Mouse (Mus musculus): Measurements from ENCODE around the gene Lama5. TPM values are rescaled to one million over a fixed set of nuclear protein-coding genes. Genes with fewer than 3 reads are reported as not detected.
"Not testable (repeated sequence)": the region's sequence is repeated elsewhere in the genome, so short reads cannot be mapped to it uniquely, and the experiment has no call there.

Lama5 gene
- total RNA-seq (2022), result 10 to 100 TPM; 10.8 to 16.5 (median 13.8) TPM

DNA sequence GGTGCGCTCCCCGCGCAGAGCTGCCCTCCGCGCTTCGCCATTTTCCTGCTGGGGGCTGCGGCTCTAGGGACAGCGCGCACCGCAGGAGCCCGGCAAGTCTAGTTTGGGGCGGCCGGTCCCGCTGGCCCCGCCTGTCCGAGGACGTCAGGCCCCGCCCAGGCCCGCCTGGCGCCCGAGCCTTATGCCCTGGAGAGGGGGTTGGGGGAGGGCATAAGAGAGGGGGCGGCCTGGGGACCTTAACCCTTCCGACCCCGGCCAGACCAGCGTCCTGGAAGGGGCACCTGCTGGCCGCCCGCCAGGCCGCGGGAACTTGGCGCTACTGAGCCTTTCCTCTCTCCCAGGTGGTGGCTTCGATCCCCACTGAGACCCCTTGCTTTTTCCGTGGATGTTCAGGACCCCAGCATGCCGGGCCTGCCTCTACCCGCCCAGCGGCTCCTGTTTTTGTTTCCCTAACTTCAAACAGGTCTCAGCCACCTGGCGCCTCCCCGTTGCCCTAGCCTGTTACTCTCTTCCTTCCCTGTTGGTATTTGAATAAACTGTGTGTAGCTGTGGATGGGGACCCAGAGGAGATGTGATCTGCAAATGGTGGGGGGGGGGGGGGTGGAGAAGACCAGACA, at the start of gene Lama5:
Gene Lama5, minus strand, starts transcription at position 98 of the 617 bp plus-strand sequence.
- peak; percentile 54 to 59 for DNase-seq (ENCODE audit: low spot score in 2 of 2)

DNA sequence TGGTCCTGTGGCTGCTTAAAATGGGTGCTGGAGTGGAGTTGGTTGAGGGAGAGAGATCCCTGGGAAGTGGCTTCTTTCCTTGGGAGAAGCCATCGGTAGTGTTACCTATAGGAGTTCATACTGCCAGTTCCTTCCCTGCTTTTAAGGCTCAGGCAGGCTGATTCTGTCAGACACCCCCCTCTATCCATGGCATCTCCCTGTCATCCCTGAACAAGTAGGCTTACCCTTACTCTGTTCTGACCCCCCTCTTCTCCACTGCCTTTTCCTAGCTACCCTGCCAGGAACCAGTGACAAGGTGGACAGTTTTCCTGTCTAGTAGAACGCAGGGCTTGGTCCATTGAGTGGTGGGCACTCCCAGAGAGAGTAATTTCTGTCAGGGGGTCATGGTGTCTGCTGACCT, 48.9 kb upstream of the Lama5 start:
- DNase-seq (ENCODE audit: low spot score in 2 of 2), result no peak

DNA sequence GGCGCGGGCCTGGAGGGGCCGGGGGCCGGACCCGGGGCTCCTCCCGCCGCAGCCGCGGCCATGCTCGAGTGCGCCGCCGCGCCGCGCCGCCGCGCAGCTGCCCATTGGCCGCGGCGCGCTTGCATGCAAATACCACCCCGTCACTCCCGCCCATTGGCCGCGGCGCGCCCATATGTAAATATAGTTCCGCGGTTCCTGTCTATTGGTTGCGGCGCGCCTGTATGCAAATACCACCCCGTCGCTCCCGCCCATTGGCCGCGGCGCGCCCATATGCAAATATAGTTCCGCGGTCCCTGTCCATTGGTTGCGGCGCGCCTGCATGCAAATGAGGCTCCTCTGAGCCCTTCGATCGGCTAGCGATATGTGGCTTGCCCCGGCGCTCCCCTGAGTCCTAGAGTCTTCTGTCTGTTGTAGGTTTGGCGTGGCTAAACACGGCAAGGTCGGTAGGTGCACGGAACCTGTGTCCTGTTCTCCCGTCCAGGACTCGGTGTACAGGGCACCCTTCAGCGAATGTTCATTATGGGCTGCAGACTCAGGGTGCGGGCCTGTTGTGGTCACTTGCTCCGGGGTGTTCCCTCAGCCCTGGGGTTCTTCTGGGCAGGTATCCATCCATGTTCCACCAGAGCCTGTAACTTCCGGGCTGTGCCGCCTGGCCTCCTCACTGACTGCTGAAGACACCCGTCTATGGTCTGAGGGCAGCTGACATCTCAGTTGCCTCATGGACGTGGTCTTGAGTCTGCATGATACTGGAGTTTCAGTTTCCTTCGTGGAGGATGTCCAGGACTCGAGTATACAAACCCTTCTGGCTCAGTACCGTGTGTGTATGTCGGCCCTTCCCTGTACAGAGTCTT, 48.0 kb upstream of the Lama5 start, which contains the start of gene Cables2:
Gene Cables2, minus strand, starts transcription at position 103 of the 851 bp plus-strand sequence.
- DNase-seq (ENCODE audit: low spot score in 2 of 2), result peak; percentile 86 to 94

DNA sequence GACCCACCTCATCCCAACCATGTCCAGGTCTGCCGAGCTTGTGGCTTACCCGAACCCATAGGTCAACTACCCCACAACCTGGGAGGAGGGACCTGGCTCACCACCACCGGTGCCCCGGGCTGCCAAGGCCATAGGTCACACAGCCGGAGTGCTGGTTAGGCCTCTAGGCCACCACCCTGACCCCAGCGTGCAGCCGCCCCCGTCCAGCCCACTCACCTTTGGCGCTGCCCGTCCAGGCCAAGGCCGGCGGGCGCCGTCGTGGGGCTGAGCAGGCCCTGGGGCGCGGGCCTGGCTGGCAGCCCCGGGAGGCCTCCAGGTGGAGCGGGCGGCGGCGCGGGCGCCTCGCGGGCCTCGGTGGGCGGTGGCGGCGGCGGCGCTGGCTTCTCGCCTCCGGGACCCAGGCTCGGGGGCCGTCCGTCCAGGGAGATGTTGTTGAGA, 47.2 kb upstream of the Lama5 start:
- DNase-seq (ENCODE audit: low spot score in 2 of 2), result peak; percentile 38 to 57

DNA sequence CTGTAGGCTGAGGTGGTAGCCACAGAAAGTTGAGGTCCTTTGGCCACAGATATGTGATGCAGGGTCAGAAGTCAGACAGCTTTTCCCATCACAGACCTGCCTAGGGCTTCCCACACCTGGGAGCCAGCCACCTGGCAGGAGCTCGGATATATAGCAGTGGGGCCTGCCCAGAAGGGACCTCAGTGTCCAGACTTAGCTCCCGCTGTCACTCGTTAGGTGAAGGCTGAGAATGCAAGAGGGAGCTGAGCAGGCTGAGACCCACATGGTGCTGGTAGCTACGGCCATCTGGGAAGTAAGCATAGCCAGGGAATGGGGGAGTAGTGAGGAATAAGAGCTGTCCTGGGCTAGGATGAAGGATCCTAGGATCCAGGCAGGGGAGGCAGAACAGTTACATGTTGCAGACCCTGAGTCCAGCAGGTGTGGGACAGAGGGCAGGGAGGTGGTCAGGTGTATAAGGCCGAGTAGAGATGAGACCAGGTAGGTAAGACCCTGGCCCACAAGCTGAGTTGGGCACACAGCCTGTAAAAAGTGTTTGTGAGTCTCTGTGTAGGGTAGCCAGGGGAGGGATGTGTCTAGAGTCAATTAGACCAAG, 46.2 kb upstream of the Lama5 start:
- DNase-seq (ENCODE audit: low spot score in 2 of 2), result no peak

DNA sequence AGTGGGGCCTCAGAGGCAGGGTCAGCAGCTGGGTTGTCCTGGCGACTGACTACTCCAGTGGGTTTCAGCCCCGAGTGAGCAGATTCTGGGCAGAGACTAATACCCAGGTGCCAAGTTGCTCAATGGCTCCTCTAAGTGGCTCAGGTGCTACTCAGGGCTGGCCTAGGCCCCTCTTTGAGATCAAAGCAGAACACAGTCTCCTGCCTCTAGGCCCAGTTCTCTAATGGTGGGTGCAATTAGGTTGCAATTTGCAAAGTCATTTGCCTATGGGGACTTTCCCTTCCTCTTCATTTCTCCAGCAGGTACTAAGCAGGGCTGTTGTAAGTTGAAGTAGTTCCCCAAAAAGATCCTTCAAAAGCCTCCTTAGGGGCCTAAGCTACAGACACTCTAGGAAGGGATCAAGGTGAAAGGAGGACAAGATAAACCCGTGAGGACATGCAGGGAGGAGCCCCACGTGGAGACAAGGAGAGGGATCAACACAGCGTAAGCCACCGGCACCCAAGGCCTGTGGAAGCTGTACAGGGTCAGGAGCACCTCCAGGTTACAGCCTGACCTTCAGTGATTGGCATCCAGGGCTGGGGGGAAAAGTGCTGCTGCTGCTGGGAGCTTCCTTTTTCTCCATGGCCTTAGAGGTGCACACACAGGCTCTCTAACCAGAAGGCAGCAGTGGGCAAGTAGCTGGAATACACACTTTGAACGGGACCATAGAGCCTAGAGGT, 45.0 kb upstream of the Lama5 start:
- no peak for DNase-seq (ENCODE audit: low spot score in 2 of 2)

DNA sequence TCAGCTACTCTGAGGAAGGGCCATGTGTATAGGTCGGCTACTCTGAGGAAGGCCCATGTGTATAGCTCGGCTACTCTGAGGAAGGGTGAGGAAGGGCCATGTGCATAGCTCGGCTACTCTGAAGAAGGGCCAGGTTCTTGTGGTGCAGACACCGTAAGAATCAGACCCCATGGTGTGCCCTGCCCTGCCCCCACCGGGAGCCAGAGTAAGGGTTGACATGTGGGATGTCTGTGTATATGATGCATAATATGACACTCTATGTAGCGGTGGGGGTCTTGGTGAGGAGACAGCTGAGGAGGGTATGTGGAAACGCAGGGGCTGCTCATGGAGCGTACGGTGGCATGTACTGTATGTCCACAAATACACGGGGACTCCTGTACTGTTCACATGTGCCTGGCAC, 43.7 kb upstream of the Lama5 start:
- no peak for DNase-seq (ENCODE audit: low spot score in 2 of 2)

DNA sequence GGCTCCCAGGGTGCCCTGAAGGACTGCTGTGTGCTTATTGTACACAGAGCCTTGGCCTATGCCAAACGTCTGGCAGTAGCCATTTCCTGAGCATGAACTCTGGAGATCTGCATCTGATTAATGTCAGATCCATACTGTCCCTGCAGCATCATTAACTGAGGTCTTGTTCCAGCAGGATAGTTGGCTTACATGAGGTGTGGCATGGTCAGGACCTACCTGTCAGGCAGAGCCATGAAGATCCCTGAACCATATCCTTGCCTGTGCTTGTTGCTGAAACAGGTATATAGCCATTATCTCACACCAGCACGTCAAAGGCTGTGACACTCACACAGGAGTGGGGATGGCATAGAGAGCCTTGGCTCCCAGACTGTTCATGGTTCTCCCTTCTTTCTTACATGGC, 42.3 kb upstream of the Lama5 start:
- no peak for DNase-seq (ENCODE audit: low spot score in 2 of 2)

DNA sequence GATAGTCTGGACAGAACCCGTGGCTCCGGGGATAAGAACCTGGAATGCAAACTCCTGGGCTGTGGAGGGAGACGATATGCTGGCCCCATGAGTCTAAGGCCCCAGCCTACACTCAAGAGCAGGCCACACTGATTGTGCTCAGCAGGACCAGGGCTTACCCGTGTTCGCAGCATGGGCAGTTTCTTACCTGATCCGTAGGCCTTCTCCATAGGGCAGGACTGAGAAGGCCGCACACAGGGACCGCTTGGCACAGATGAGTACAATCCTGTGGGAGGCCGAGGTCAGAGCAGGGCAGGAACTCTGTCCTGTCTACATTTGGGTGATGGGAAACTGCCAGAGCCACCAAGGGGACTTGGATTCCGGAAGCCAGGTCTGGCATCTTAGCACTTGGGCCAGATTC, 37.2 kb upstream of the Lama5 start:
- DNase-seq (ENCODE audit: low spot score in 2 of 2), result no peak

DNA sequence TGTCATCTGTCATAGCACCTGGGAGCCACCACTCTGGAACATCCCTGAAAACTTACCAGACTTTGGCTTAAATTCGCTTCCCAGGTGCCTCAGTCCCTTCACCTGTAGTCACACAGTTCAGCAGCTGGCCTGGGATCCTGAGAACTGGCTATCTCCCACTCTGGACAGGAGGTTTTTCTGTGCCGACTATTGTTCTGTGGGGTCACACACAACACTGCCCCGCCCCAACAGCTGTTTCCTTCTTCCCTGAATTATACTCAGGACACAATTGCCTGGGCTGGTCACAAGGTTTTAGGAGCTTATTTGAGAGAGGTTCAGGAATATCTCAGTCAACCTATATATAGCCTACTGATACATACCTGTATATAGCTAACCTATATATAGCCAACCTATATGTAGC, 36.8 kb upstream of the Lama5 start:
- DNase-seq (ENCODE audit: low spot score in 2 of 2), result no peak

DNA sequence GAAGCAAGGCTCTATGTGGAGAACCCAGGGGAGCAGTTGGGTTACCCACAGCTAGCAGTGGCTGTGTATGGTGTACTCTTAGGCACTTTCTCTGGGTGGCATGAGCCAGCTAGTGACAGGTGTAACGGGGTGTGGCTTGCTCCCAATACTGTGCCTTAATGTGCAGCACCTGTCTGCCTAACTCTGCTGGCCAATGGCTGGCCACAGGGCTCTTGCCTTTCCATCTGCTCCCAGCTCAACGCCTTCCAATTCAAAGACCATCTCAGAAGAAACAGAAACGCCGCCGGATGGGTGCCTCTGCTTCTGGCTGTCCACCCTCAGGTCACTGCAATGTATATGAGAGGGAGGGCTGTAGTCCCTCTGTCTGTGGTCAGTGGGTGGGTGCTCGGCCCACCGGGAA, 36.2 kb upstream of the Lama5 start:
- no peak for DNase-seq (ENCODE audit: low spot score in 2 of 2)

DNA sequence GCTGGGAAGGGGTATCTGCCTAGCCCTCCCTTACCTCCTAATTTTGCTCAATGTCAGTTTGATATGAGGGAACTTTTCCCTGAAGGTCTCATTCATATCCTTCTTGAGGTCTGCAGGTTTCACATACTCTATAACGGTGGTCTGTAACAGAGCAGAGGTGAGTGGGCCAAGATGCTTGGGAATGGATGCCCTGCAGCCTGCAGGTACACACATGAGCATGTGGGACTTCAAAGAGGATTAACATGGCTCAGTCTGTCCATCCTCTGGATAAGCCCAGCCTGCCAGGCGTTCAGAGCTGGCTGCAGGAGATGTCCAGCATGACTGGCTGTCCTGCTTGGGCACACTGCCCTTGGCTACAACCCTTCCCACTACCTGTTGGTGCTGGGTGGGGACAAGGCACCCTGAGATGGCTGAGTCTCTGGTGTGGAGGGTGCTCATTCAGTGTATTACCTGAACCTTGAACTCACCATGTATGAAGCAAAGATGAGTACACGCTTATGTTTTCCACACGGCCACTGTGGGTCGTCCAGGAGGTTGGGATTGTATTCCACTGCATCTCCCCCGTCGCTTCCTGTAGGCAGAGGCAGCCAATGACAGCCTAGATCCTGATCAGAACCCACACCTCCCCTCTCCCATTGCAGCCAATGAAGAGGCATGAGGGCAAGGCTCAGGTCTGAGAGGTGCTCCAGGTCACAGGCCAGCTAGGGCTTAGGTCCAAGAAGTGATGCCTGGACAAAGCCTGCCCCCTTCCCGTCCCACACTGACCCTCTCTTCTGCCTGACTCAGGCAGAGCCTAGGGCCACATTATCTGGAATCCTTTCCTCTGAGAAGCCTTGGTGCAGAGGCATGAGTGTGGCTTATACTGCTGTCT, 35.2 kb upstream of the Lama5 start:
- DNase-seq (ENCODE audit: low spot score in 2 of 2), result no peak

DNA sequence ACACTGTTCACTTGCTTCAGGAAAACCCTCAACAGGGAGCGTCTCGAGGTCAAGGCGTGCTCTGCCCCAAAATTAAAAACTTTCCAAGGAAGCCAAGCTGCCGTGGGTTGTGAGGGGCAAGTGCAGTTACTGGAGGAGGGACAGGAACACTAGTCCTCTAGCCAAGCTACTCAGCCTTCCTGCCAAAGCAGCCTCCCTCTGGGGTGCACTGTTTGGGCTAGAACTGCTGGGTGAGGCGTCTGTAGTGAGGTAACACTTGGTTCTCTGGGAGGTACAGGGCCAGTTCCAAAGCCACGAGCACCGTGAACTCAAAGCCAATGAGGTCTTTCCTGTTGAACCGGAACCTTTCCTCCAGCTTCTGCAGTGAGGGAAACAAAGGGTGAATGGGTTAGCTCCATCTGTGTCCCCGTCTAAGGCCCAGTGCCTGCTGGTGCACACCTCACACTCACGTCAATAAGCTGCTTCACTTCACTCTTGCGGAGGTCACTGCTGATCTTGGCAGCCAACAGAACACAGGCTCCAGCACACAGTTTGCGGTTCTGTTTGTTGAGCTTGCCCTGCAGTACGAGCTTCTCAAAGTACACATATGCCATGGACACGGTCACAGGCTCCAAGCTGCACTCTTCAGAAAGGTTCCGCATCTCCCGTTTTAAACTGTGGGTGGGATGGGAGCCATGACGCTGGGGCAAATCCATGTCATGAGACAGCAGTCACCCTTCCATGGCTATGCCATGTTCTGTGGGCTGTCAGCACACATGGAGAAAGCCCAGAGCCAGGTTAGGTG, 34.4 kb upstream of the Lama5 start:
- DNase-seq (ENCODE audit: low spot score in 2 of 2), result not testable (repeated sequence)

DNA sequence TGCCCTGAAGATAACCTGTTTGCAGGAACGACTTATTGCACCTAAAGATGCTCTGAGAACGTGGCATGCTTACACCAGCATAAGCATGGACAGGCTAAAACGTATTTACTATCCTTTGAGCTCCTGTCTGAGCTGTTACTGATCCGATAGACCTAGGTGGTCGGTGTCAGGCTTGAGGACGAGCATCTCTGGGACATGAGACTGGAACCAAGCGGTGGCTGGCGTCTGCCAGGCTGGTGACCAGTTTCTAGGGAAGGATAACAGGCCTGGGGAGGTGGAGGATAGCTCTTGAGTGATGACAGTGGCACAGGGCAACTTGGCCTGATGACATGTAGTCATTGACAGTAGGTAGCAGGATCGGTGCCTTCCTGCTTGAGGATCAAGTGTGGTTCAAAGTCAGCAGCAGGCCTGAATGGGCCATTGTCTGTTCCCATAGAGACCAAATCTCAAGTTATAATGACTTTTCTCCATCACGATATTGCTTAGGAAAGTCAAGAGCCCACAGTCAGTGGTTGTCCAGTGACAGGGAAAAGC, 33.4 kb upstream of the Lama5 start:
- not testable (repeated sequence) for DNase-seq (ENCODE audit: low spot score in 2 of 2)

DNA sequence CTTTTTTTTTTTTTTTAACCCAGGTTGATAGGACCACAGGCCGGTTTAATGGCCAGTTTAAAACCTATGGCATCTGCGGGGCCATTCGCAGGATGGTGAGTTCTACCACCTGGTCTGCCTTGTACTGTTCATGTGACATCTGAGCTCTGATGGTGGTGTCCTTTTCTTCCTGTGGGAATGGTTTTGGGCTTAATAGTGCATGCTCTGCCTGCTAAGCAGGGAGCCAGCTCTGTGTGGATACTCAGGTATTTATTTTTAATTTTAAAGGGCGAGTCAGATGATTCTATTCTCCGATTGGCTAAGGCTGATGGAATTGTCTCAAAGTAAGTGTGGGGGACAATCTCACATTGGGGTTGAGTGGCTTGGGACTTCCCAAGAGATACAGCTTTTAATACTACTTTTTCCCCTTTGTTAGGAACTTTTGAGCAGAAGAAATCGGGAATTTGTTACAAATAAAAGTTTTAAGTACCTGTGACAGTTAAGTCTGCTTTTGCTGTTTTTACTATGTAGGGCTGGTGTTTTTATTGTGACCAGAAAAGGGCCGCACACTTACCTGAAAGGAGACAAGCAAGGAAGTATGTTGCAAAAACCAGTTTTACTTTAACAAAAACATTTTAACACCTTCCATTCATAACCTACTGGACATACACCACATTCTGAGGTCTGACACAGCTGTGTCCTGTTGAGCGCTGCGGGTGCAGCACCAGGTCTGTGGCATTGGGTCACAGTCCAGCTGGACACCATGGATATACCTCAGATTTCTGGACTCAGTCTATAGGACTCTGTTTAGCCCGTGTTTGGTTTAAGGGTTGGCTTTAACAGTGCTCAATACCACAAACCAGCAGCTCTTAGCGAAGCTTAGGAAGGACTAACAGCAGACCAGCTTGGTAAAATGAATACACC, 32.6 kb upstream of the Lama5 start:
- no peak for DNase-seq (ENCODE audit: low spot score in 2 of 2)

DNA sequence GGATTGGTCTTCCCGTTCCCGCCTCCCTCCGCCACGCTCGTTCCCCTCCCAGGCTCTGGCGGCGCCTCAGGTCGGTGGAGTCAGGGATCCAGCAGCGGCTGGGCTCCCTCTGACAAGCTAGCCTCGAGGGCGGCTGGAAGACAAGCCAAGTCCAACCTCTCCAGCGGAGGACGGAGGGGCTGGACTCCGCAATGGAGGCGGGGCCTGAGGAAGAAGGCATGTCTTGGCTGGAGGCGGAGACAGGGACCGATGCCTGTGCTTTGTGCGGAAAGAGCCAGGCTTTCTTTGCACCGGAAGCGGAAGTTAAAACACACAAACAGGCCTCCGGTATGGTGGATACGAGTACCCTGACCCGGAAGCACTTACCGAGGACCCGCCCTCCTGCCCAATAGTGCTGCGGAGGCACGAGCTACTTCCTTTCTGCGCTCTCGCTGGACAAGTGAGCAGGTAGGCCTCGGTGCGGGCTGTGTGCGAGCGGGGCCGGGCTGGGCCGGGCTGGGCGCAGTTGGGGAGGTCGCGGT, 31.4 kb upstream of the Lama5 start, which contains the start of gene Rps21:
Gene Rps21, plus strand, starts transcription at position 377 of the 521 bp plus-strand sequence.
- peak; percentile 96 to 98 for DNase-seq (ENCODE audit: low spot score in 2 of 2)

DNA sequence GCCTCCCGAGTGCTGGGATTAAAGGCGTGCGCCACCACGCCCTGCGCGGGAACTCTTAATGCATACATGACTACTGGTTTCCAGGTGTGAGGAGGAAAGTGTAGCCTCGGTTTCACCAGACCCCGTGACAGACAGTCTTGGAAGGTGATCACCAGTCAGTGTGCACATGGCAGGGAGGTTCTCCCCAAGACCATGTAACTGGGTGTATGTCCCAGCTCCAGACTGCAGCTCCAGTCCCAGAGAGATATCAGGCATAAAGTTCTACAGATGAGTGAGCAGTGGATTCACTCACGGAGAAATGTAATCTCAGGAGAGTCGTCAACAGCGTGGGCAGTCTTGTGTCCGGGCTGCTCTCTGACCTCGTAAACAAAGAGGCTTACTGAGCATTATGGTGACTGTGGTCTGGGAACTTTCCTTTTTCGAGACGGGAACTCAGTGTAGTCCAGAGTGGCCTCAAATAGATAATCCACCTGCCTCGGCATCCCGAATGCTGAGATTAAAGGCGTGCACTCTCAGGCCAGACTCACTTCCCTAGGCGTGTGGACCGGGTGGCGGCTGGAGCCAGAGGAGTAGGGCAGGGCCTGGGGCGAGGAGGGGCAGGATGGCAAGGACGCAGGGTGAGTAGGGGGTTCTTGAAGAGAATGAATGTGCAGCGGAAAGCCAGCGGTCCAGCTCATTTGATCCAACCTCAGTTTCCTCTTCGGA, 30.8 kb upstream of the Lama5 start:
- no peak for DNase-seq (ENCODE audit: low spot score in 2 of 2)

DNA sequence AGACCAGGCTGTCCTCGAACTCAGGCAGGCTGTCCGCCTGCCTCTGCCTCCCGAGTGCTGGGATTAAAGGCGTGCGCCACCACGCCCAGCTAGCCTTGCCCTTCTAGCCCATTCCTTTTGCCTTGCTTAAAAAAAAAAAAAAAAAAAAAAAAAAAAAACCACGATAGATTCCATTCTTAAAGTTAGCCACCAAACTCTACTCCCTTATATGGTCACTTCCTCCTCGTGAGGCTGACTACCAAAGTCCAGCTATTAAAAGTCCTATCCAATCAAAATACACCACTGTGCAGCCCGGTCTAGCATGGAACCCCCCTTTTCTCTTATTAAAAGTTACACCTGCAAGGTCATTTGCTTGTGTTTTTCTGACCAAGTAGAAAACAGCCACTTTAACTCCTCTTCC, 30.0 kb upstream of the Lama5 start:
- DNase-seq (ENCODE audit: low spot score in 2 of 2), result no peak
